Mouse (Mus musculus): ENCODE results near the gene Pyroxd2. TPM values are rescaled to one million over a fixed set of nuclear protein-coding genes. Genes with fewer than 3 reads are reported as not detected.
A peak's percentile ranks its signal among the peaks of the same experiment; 100 is the strongest.
"Not testable (repeated sequence)": the region's sequence is repeated elsewhere in the genome, so short reads cannot be mapped to it uniquely, and the experiment has no call there.

The Pyroxd2 gene
- polyA plus RNA-seq (2014; fragmentation: Nextera tagmentation; extraction: Ambion mirVana) = 2.8 and 3.1 TPM in 2 replicates

GRCm38 (mm10) chr19:42752363-42752931 is at the start of gene Pyroxd2:
Pyroxd2 (minus strand) TSS chr19:42752775.
- peak within 1 kb of the TSS; percentile 72 for H3K4me2 ChIP-seq (replicated peaks; ENCODE audit: low read depth, low read length)
- peak within 1 kb of the TSS; percentile 60 for H3K9ac ChIP-seq (replicated peaks; ENCODE audit: low read depth, low read length)
- peak within 1 kb of the TSS; percentile 22 for H3K4me3 ChIP-seq (ENCODE audit: low read depth, low read length)
- H3K27ac ChIP-seq (ENCODE audit: low read length) = peak within 1 kb of the TSS; percentile 92
- WGBS = 4% methylated on average over 22 of the region's 22 CpGs
- no peaks in the 10 kb centered on the region for H3K27me3 ChIP-seq (ENCODE audit: control insufficient read depth, insufficient read depth, low read length)
- H3K4me1 ChIP-seq (ENCODE audit: control insufficient read depth, insufficient read depth, low read length) = peaks cover 16% of the 10 kb centered on the region
- H3K9me3 ChIP-seq (ENCODE audit: control insufficient read depth, low read depth, low read length) = no peaks in the 10 kb centered on the region
- ATAC-seq (ENCODE audit: insufficient number of reproducible peaks, insufficient read depth, low FRiP score, low read depth) = peak; percentile 90
- H3K36me3 ChIP-seq (ENCODE audit: control insufficient read depth, insufficient read depth, low read length) = no peaks in the 10 kb centered on the region

- H3K4me3 ChIP-seq (ENCODE audit: low read depth, low read length) = no peak overlapping the region
- H3K9me3 ChIP-seq (ENCODE audit: control insufficient read depth, low read depth, low read length) = no peaks in the 10 kb centered on the region
- no peak overlapping the region for H3K27ac ChIP-seq (ENCODE audit: low read length)
- no peaks in the 10 kb centered on the region for H3K36me3 ChIP-seq (ENCODE audit: control insufficient read depth, insufficient read depth, low read length)
- H3K27me3 ChIP-seq (ENCODE audit: control insufficient read depth, insufficient read depth, low read length) = no peaks in the 10 kb centered on the region
- no peak for ATAC-seq (ENCODE audit: insufficient number of reproducible peaks, insufficient read depth, low FRiP score, low read depth)
- H3K9ac ChIP-seq (replicated peaks; ENCODE audit: low read depth, low read length) = no peak overlapping the region
- H3K4me2 ChIP-seq (replicated peaks; ENCODE audit: low read depth, low read length) = no peak overlapping the region
- 61% methylated on average over 2 of the region's 2 CpGs for WGBS
- 0 out of 2 replicates have a peak, but pooled peaks cover 6% of the 10 kb centered on the region for H3K4me1 ChIP-seq (ENCODE audit: control insufficient read depth, insufficient read depth, low read length)
These were observed 45.3 kb upstream of the Pyroxd2 start for GRCm38 (mm10) chr19:42797866-42798265.

GRCm38 (mm10) chr19:42795801-42796200 is 43.2 kb upstream of the Pyroxd2 start:
- Histone ChIP-seq H3K9me3 (ENCODE audit: control insufficient read depth, low read depth, low read length) (no peaks in the 10 kb centered on the region), H3K27ac (ENCODE audit: low read length) (0 out of 2 replicates have a peak overlapping the region, but pooled peaks have one; percentile 44), H3K4me2 (replicated peaks; ENCODE audit: low read depth, low read length) (peak overlapping the region; percentile 54; the same call in 1 of the 2 replicates), H3K4me3 (ENCODE audit: low read depth, low read length) (no peak overlapping the region), H3K4me1 (ENCODE audit: control insufficient read depth, insufficient read depth, low read length) (0 out of 2 replicates have a peak, but pooled peaks cover 6% of the 10 kb centered on the region), H3K9ac (replicated peaks; ENCODE audit: low read depth, low read length) (no peak overlapping the region), H3K27me3 (ENCODE audit: control insufficient read depth, insufficient read depth, low read length) (no peaks in the 10 kb centered on the region), H3K36me3 (ENCODE audit: control insufficient read depth, insufficient read depth, low read length) (no peaks in the 10 kb centered on the region)
- ATAC-seq (ENCODE audit: insufficient number of reproducible peaks, insufficient read depth, low FRiP score, low read depth) = no peak
- 33% methylated on average over 9 of the region's 9 CpGs for WGBS

GRCm38 (mm10) chr19:42794914-42795613 is 42.5 kb upstream of the Pyroxd2 start:
- H3K4me3 ChIP-seq (ENCODE audit: low read depth, low read length) = peak overlapping the region; percentile 27
- H3K27me3 ChIP-seq (ENCODE audit: control insufficient read depth, insufficient read depth, low read length) = no peaks in the 10 kb centered on the region
- H3K27ac ChIP-seq (ENCODE audit: low read length) = 0 out of 2 replicates have a peak overlapping the region, but pooled peaks have one; percentile 44
- no peaks in the 10 kb centered on the region for H3K36me3 ChIP-seq (ENCODE audit: control insufficient read depth, insufficient read depth, low read length)
- 1% methylated on average over 31 of the region's 31 CpGs for WGBS
- 0 out of 2 replicates have a peak, but pooled peaks cover 6% of the 10 kb centered on the region for H3K4me1 ChIP-seq (ENCODE audit: control insufficient read depth, insufficient read depth, low read length)
- ATAC-seq (ENCODE audit: insufficient number of reproducible peaks, insufficient read depth, low FRiP score, low read depth) = peak; percentile 87
- H3K4me2 ChIP-seq (replicated peaks; ENCODE audit: low read depth, low read length) = peak overlapping the region; percentile 54
- no peak overlapping the region for H3K9ac ChIP-seq (replicated peaks; ENCODE audit: low read depth, low read length)
- H3K9me3 ChIP-seq (ENCODE audit: control insufficient read depth, low read depth, low read length) = no peaks in the 10 kb centered on the region

- no peaks in the 10 kb centered on the region for H3K36me3 ChIP-seq (ENCODE audit: control insufficient read depth, insufficient read depth, low read length)
- H3K27me3 ChIP-seq (ENCODE audit: control insufficient read depth, insufficient read depth, low read length) = no peaks in the 10 kb centered on the region
- H3K4me3 ChIP-seq (ENCODE audit: low read depth, low read length) = no peak overlapping the region
- 16% methylated on average over 5 of the region's 5 CpGs for WGBS
- ATAC-seq (ENCODE audit: insufficient number of reproducible peaks, insufficient read depth, low FRiP score, low read depth) = peak; percentile 49; the same call in 1 of the 2 replicates
- H3K9ac ChIP-seq (replicated peaks; ENCODE audit: low read depth, low read length) = no peak overlapping the region
- peaks cover 14% of the 10 kb centered on the region; the same call in 1 of the 2 replicates for H3K4me1 ChIP-seq (ENCODE audit: control insufficient read depth, insufficient read depth, low read length)
- no peak overlapping the region; the same call in 1 of the 2 replicates for H3K27ac ChIP-seq (ENCODE audit: low read length)
- H3K9me3 ChIP-seq (ENCODE audit: control insufficient read depth, low read depth, low read length) = no peaks in the 10 kb centered on the region
- no peak overlapping the region for H3K4me2 ChIP-seq (replicated peaks; ENCODE audit: low read depth, low read length)
These were observed 35.7 kb upstream of the Pyroxd2 start for GRCm38 (mm10) chr19:42788311-42788710.

GRCm38 (mm10) chr19:42785562-42786220 is 33.1 kb upstream of the Pyroxd2 start:
- Histone ChIP-seq H3K36me3 (ENCODE audit: control insufficient read depth, insufficient read depth, low read length) (no peaks in the 10 kb centered on the region), H3K9me3 (ENCODE audit: control insufficient read depth, low read depth, low read length) (no peaks in the 10 kb centered on the region), H3K4me3 (ENCODE audit: low read depth, low read length) (no peak overlapping the region), H3K27ac (ENCODE audit: low read length) (no peak overlapping the region), H3K4me2 (replicated peaks; ENCODE audit: low read depth, low read length) (no peak overlapping the region), H3K9ac (replicated peaks; ENCODE audit: low read depth, low read length) (no peak overlapping the region), H3K27me3 (ENCODE audit: control insufficient read depth, insufficient read depth, low read length) (no peaks in the 10 kb centered on the region), H3K4me1 (ENCODE audit: control insufficient read depth, insufficient read depth, low read length) (peaks cover 14% of the 10 kb centered on the region; the same call in 1 of the 2 replicates)
- ATAC-seq (ENCODE audit: insufficient number of reproducible peaks, insufficient read depth, low FRiP score, low read depth) = no peak
- 53% methylated on average over 8 of the region's 8 CpGs for WGBS

- H3K9ac ChIP-seq (replicated peaks; ENCODE audit: low read depth, low read length) = no peak overlapping the region
- no peak overlapping the region for H3K27ac ChIP-seq (ENCODE audit: low read length)
- no peaks in the 10 kb centered on the region for H3K36me3 ChIP-seq (ENCODE audit: control insufficient read depth, insufficient read depth, low read length)
- H3K27me3 ChIP-seq (ENCODE audit: control insufficient read depth, insufficient read depth, low read length) = no peaks in the 10 kb centered on the region
- no peak overlapping the region for H3K4me2 ChIP-seq (replicated peaks; ENCODE audit: low read depth, low read length)
- H3K9me3 ChIP-seq (ENCODE audit: control insufficient read depth, low read depth, low read length) = no peaks in the 10 kb centered on the region
- peaks cover 14% of the 10 kb centered on the region; the same call in 1 of the 2 replicates for H3K4me1 ChIP-seq (ENCODE audit: control insufficient read depth, insufficient read depth, low read length)
- no peak overlapping the region for H3K4me3 ChIP-seq (ENCODE audit: low read depth, low read length)
- ATAC-seq (ENCODE audit: insufficient number of reproducible peaks, insufficient read depth, low FRiP score, low read depth) = no peak
- 32% methylated on average over 2 of the region's 2 CpGs for WGBS
These were observed 32.6 kb upstream of the Pyroxd2 start for GRCm38 (mm10) chr19:42785129-42785528.

GRCm38 (mm10) chr19:42780156-42780538 is 27.6 kb upstream of the Pyroxd2 start:
- not testable (repeated sequence) for ATAC-seq (ENCODE audit: insufficient number of reproducible peaks, insufficient read depth, low FRiP score, low read depth); H3K36me3 ChIP-seq (ENCODE audit: control insufficient read depth, insufficient read depth, low read length); H3K4me1 ChIP-seq (ENCODE audit: control insufficient read depth, insufficient read depth, low read length); H3K9me3 ChIP-seq (ENCODE audit: control insufficient read depth, low read depth, low read length); H3K27me3 ChIP-seq (ENCODE audit: control insufficient read depth, insufficient read depth, low read length)
- peak overlapping the region; percentile 75 for H3K4me2 ChIP-seq (replicated peaks; ENCODE audit: low read depth, low read length)
- peak overlapping the region; percentile 85 for H3K27ac ChIP-seq (ENCODE audit: low read length)
- peak overlapping the region; percentile 54 for H3K4me3 ChIP-seq (ENCODE audit: low read depth, low read length)
- 48% methylated on average over 7 of the region's 7 CpGs for WGBS
- peak overlapping the region; percentile 42 for H3K9ac ChIP-seq (replicated peaks; ENCODE audit: low read depth, low read length)
